Mouse (Mus musculus) forebrain, postnatal 0 days (tissue): ENCODE measurements around the gene Ubfd1. TPM values are rescaled to one million over a fixed set of nuclear protein-coding genes. Genes with fewer than 3 reads are reported as not detected.
A peak's percentile ranks its signal among the peaks of the same experiment; 100 is the strongest.

ENCODE experiments used
- ATAC-seq: fragments of 200-750 bp; cut with Nextera tagmentation; 2 replicates; pipeline ENCODE4 v1.8.0; 2017; ENCODE audit warnings: mild to moderate bottlenecking, moderate library complexity
- DNase-seq: peaks from one replicate; pipeline ENCODE4 v3.0.0-alpha.2; 2015
- H3K27ac ChIP-seq: fragments of 300-500 bp; sonication (generic); 2 replicates; pipeline ENCODE4 v1.5.1; 2014; ENCODE audit warnings: low read depth, mild to moderate bottlenecking, antibody characterized with exemption, low read length, moderate library complexity, mixed read lengths
- H3K27me3 ChIP-seq: fragments of 300-500 bp; sonication (generic); 2 replicates; pipeline ENCODE4 v1.6.1; 2014; ENCODE audit warnings: mild to moderate bottlenecking, low read length, mixed read lengths; ENCODE audit not compliant: insufficient read depth
- H3K36me3 ChIP-seq: fragments of 300-500 bp; sonication (generic); 2 replicates; pipeline ENCODE4 v1.6.1; 2014; ENCODE audit warnings: mild to moderate bottlenecking, moderate library complexity; ENCODE audit not compliant: insufficient read depth
- H3K4me1 ChIP-seq: fragments of 300-500 bp; sonication (generic); 2 replicates; pipeline ENCODE4 v1.6.1; 2014; ENCODE audit warnings: antibody characterized with exemption; ENCODE audit not compliant: insufficient read depth
- H3K4me2 ChIP-seq: fragments of 300-500 bp; sonication (generic); 2 replicates; pipeline ENCODE4 v1.6.1; 2014; ENCODE audit warnings: low read depth, mild to moderate bottlenecking, moderate library complexity
- H3K4me3 ChIP-seq: fragments of 300-500 bp; sonication (generic); 2 replicates; pipeline ENCODE4 v1.5.1; 2014; ENCODE audit warnings: low read depth, low read length, mixed read lengths
- H3K9ac ChIP-seq: fragments of 300-500 bp; sonication (generic); 2 replicates; pipeline ENCODE4 v1.6.1; 2014; ENCODE audit warnings: mild to moderate bottlenecking
- H3K9me3 ChIP-seq: fragments of 300-500 bp; sonication (generic); 2 replicates; pipeline ENCODE4 v1.6.1; 2016; ENCODE audit warnings: low read length
- CTCF ChIP-seq: sonication (generic); IDR thresholded peaks from 2 replicates; pipeline ENCODE4 v1.5.1; 2016; ENCODE audit warnings: antibody characterized with exemption, control low read depth, low read depth
- WGBS: fragments of 180-500 bp; shearing (Covaris S2); extraction: QIAGEN DNeasy Blood & Tissue Kit; methylation state at CpG from one replicate; pipeline ENCODE4 v1.1.7; 2014; 5-methylcytosine and 5-hydroxymethylcytosine counted together
- polyA plus RNA-seq: library from polyadenylated mRNA; unstranded; fragments of >200 nt; fragmentation: Nextera tagmentation; extraction: Ambion mirVana; gene quantifications from 2 replicates; pipeline ENCODE4 v1.2.1, GENCODE M21; 2015
- total RNA-seq: library from RNA; depleted of rRNA; stranded (reverse); fragments of >200 nt; gene quantifications from 2 replicates; pipeline ENCODE4 v1.2.3, GENCODE M21; 2014

Ubfd1 gene
- total and polyA plus RNA-seq, 2 experiments from 2014 or later: 54.5 to 105 TPM

- no peak for DNase-seq
- no peak overlapping the region for H3K4me2 ChIP-seq
- H3K36me3 ChIP-seq: peaks cover 24% of the 10 kb centered on the region; the same call in 1 of the 2 replicates
- no peak overlapping the region for H3K27ac ChIP-seq
- no peaks in the 10 kb centered on the region for H3K27me3 ChIP-seq
- no peaks in the 10 kb centered on the region for H3K9me3 ChIP-seq
- no peak for ATAC-seq
- no peak overlapping the region for H3K4me3 ChIP-seq
- no peaks in the 10 kb centered on the region for H3K4me1 ChIP-seq
- 91% methylated on average over 5 of the region's 5 CpGs for WGBS
- TF ChIP-seq CTCF: no peak
- H3K9ac ChIP-seq: no peak overlapping the region
These were observed 10.3 kb upstream of the Ubfd1 start for GRCm38 (mm10) chr7:122056633-122057032.

DNA sequence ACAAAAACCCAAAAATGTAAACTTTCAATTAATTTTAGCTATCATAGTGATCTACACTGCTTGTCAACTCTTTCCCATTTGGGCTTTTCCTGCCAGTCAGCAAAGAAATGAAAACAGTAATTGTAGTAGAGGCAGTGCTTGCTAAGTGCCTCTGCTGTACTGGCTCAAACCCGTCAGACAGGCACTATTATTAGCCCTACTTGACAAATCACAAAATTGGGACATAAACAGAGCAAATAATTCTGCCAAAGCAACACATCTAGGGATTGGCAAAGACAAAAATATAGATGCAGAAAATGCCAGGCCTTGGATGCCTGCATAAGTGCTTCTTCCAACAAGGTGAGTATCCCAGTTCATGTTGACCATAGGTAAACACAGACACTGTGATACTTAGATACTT is 1.3 kb upstream of the Ubfd1 start:
- Histone ChIP-seq H3K4me1 (peaks cover 19% of the 10 kb centered on the region), H3K27me3 (no peaks in the 10 kb centered on the region), H3K9ac (no peak overlapping the region), H3K36me3 (peaks cover 16% of the 10 kb centered on the region), H3K4me3 (no peak overlapping the region; the same call in 1 of the 2 replicates), H3K9me3 (no peaks in the 10 kb centered on the region), H3K27ac (no peak overlapping the region), H3K4me2 (peak overlapping the region; percentile 81; the same call in 1 of the 2 replicates)
- DNase-seq (no peak), ATAC-seq (no peak)
- TF ChIP-seq CTCF: no peak
- WGBS: 59% methylated on average over 1 of the region's 1 CpGs

DNA sequence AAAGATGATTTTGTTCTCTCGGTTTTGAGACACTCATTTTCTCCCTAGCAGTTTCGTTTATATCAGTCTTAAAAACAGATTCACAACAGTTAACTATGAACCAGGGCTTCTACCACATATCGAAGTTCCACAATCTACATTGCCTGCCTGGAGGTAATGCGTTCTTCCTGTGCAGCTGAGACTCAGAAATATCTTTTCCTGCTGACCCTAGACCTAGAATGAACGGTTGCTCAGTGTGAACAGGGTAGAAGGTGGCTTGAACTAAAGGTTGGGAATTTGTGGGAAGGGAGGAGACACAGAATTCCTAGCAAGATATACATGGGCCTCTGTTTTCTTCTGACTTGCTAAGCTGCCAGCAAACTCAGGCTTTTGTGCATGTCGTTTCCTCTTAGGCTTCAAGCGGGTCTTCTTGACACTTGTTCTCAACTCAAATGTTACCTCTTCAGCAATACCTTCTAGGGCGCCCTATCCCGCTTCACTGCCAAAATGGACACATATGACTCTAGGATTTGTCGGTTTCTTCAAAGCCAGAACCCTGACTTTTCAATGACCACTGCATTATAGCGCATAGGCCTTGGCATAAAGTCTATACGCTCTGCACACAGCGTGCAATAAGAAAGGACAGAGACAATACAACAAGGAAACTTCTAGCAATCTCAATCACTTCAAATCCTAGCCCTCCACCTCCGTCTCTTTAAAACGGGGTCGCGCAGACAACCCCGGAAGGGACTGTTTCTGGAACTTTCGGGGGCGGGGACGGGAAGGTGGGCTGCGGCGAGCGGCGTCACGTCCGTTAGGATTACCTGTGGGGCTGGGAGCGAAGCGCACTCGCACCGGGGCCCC is 652 bp upstream of the Ubfd1 start:
- Histone ChIP-seq H3K27ac (peak overlapping the region; percentile 93), H3K4me1 (peaks cover 19% of the 10 kb centered on the region), H3K9ac (peak overlapping the region; percentile 92), H3K4me2 (peak overlapping the region; percentile 81), H3K4me3 (peak overlapping the region; percentile 94), H3K9me3 (no peaks in the 10 kb centered on the region), H3K36me3 (peaks cover 17% of the 10 kb centered on the region), H3K27me3 (no peaks in the 10 kb centered on the region)
- 18% methylated on average over 31 of the region's 31 CpGs for WGBS
- DNase-seq: no peak
- ATAC-seq: peak; percentile 67
- no peak for TF ChIP-seq CTCF

DNA sequence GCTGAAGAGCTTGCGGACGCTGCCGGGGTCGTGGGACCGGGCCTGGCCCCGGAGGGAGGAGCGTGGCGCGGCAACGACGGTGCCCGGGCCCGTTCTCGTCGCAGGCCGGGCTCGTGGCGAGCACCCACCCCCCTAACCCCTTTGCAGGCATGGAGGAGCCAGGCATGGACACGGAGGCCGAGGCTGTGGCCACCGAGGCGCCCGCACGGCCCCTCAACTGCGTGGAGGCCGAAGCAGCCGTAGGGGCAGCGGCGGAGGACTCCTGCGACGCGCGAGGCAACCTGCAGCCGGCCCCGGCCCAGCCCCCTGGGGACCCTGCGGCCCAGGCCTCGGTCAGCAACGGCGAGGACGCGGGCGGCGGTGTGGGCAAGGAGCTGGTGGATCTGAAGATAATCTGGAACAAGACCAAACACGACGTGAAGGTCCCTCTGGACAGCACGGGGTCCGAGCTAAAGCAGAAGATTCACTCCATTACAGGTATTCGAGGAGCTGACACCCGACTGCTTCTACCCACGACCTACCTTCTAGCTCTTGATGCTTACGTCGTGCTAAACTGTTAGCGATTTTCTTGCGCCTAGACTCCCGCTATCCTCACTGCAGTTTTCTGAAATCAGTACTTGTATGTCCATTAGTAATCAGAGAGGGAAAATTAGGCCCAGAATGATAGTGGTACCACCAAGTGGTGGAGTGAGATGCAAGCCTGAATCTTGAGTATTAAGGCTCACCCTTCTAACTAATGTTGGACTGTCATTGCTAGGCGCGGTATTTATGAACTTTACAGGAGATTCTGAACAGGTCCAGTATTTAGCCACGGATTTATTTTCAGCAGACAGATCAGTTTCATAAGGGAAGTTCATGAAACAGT is 774 bp downstream of the Ubfd1 start:
- peak overlapping the region; percentile 92 for H3K9ac ChIP-seq
- peak; percentile 45 for TF ChIP-seq CTCF
- peak overlapping the region; percentile 94 for H3K4me3 ChIP-seq
- 6% methylated on average over 57 of the region's 58 CpGs for WGBS
- H3K27me3 ChIP-seq: no peaks in the 10 kb centered on the region
- H3K9me3 ChIP-seq: no peaks in the 10 kb centered on the region
- H3K4me2 ChIP-seq: peak overlapping the region; percentile 81
- peak; percentile 16 for ATAC-seq
- peaks cover 19% of the 10 kb centered on the region for H3K4me1 ChIP-seq
- DNase-seq: peak; percentile 25
- H3K27ac ChIP-seq: peak overlapping the region; percentile 93
- peaks cover 27% of the 10 kb centered on the region for H3K36me3 ChIP-seq

DNA sequence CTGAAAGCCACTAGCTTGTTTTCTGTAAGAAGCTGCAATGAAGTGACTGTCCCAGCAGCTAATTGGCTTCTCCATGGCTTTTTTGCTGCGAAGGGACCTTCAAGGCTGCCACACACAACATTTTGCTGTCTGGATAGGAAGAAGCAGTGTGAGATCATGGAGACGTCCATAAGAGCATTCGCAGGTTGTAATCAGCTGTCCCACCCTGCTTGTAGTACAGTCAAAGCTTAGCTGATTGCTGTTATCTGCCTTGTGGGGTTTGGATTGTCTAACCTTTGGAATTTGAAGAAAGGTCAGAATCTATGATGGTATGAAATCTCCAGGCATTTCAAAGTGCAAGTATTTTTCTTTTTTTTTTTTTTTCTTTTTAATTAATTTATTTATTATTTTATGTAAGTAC is 7.4 kb downstream of the Ubfd1 start:
- ATAC-seq (no peak), DNase-seq (no peak)
- H3K9ac ChIP-seq: no peak overlapping the region
- H3K4me3 ChIP-seq: no peak overlapping the region
- peaks cover 83% of the 10 kb centered on the region for H3K36me3 ChIP-seq
- H3K4me1 ChIP-seq: no peaks in the 10 kb centered on the region
- H3K27me3 ChIP-seq: no peaks in the 10 kb centered on the region
- H3K4me2 ChIP-seq: no peak overlapping the region
- H3K27ac ChIP-seq: no peak overlapping the region
- 81% methylated on average over 3 of the region's 3 CpGs for WGBS
- TF ChIP-seq CTCF: no peak
- no peaks in the 10 kb centered on the region for H3K9me3 ChIP-seq

- 84% methylated on average over 8 of the region's 8 CpGs for WGBS
- H3K9me3 ChIP-seq: no peaks in the 10 kb centered on the region
- DNase-seq (no peak), ATAC-seq (no peak)
- no peaks in the 10 kb centered on the region for H3K27me3 ChIP-seq
- no peak overlapping the region for H3K4me3 ChIP-seq
- no peak overlapping the region for H3K4me2 ChIP-seq
- peaks cover 64% of the 10 kb centered on the region for H3K36me3 ChIP-seq
- H3K9ac ChIP-seq: no peak overlapping the region
- no peaks in the 10 kb centered on the region for H3K4me1 ChIP-seq
- no peak overlapping the region for H3K27ac ChIP-seq
- no peak for TF ChIP-seq CTCF
These were observed 13.0 kb downstream of the Ubfd1 start for GRCm38 (mm10) chr7:122079798-122080554.
